Mouse (Mus musculus) limb, embryonic 12.5 days (tissue): ENCODE results near the gene Trim67. TPM values are rescaled to one million over a fixed set of nuclear protein-coding genes. Genes with fewer than 3 reads are reported as not detected.

ENCODE experiments used
- ATAC-seq: fragments of 200-750 bp; cut with Nextera tagmentation; 2 replicates; pipeline ENCODE4 v1.8.0; 2017; ENCODE audit warnings: low read depth, moderate TSS enrichment; ENCODE audit not compliant: insufficient number of reproducible peaks, insufficient read depth, low FRiP score, low TSS enrichment
- H3K27ac ChIP-seq: fragments of 300-500 bp; sonication (generic); 2 replicates; pipeline ENCODE4 v1.5.1; 2016; ENCODE audit warnings: mild to moderate bottlenecking, moderate library complexity
- H3K27me3 ChIP-seq: fragments of 300-500 bp; sonication (generic); 2 replicates; pipeline ENCODE4 v1.6.1; 2016; ENCODE audit warnings: mild to moderate bottlenecking, moderate library complexity
- H3K36me3 ChIP-seq: fragments of 300-500 bp; sonication (generic); 2 replicates; pipeline ENCODE4 v1.6.1; 2016; ENCODE audit warnings: mild to moderate bottlenecking, moderate library complexity
- H3K4me1 ChIP-seq: fragments of 300-500 bp; sonication (generic); replicated peaks from 2 replicates; pipeline ENCODE4 v1.6.1; 2016
- H3K4me2 ChIP-seq: fragments of 300-500 bp; sonication (generic); 2 replicates; pipeline ENCODE4 v1.6.1; 2016; ENCODE audit warnings: mild to moderate bottlenecking, moderate library complexity
- H3K4me3 ChIP-seq: fragments of 300-500 bp; sonication (generic); replicated peaks from 2 replicates; pipeline ENCODE4 v1.5.1; 2016; ENCODE audit warnings: mild to moderate bottlenecking
- H3K9ac ChIP-seq: fragments of 300-500 bp; sonication (generic); replicated peaks from 2 replicates; pipeline ENCODE4 v1.6.1; 2016; ENCODE audit warnings: mild to moderate bottlenecking, moderate library complexity
- H3K9me3 ChIP-seq: fragments of 300-500 bp; sonication (generic); 2 replicates; pipeline ENCODE4 v1.6.1; 2016; ENCODE audit warnings: mild to moderate bottlenecking, moderate library complexity
- WGBS: fragments of 180-500 bp; shearing (Covaris S2); methylation state at CpG from one replicate; pipeline ENCODE4 v1.1.7; 2016; 5-methylcytosine and 5-hydroxymethylcytosine counted together
- polyA plus RNA-seq: library from polyadenylated mRNA; unstranded; fragments of >200 nt; fragmentation: Nextera tagmentation; extraction: Ambion mirVana; gene quantifications from 2 replicates; pipeline ENCODE4 v1.2.1, GENCODE M21; 2016

The Trim67 gene
- polyA plus RNA-seq, 1 experiment from 2014 or later, result 0.05 TPM

- Histone ChIP-seq H3K27ac (no peak overlapping the region), H3K9ac (no peak overlapping the region), H3K27me3 (no peaks in the 10 kb centered on the region), H3K4me3 (no peak overlapping the region), H3K4me1 (no peaks in the 10 kb centered on the region), H3K9me3 (no peaks in the 10 kb centered on the region), H3K36me3 (no peaks in the 10 kb centered on the region), H3K4me2 (no peak overlapping the region)
- 55% methylated on average over 7 of the region's 7 CpGs for WGBS
- ATAC-seq, result no peak
Measured at GRCm38 (mm10) chr8:124763061-124763460, 29.8 kb upstream of the Trim67 start.

GRCm38 (mm10) chr8:124772389-124772788, 20.5 kb upstream of the Trim67 start:
- Histone ChIP-seq H3K36me3 (no peaks in the 10 kb centered on the region), H3K27ac (no peak overlapping the region), H3K9ac (no peak overlapping the region), H3K4me1 (no peaks in the 10 kb centered on the region), H3K4me2 (no peak overlapping the region), H3K27me3 (peaks cover 29% of the 10 kb centered on the region), H3K4me3 (no peak overlapping the region), H3K9me3 (0 out of 2 replicates have a peak, but pooled peaks cover 2% of the 10 kb centered on the region)
- no peak for ATAC-seq
- 62% methylated on average over 2 of the region's 2 CpGs for WGBS

- Histone ChIP-seq H3K36me3 (no peaks in the 10 kb centered on the region), H3K4me1 (no peaks in the 10 kb centered on the region), H3K9me3 (no peaks in the 10 kb centered on the region), H3K27me3 (peaks cover 44% of the 10 kb centered on the region), H3K27ac (no peak overlapping the region), H3K9ac (no peak overlapping the region), H3K4me3 (no peak overlapping the region), H3K4me2 (peak overlapping the region; percentile 37; the same call in 1 of the 2 replicates)
- WGBS, result 14% methylated on average over 16 of the region's 16 CpGs
- ATAC-seq, result no peak
Measured at GRCm38 (mm10) chr8:124775695-124776094, 17.2 kb upstream of the Trim67 start.

GRCm38 (mm10) chr8:124780236-124780635, 12.7 kb upstream of the Trim67 start:
- no peak overlapping the region for H3K27ac ChIP-seq
- no peaks in the 10 kb centered on the region for H3K9me3 ChIP-seq
- H3K27me3 ChIP-seq, result peaks cover 42% of the 10 kb centered on the region
- H3K36me3 ChIP-seq, result no peaks in the 10 kb centered on the region
- ATAC-seq, result no peak
- no peak overlapping the region for H3K4me3 ChIP-seq
- no peak overlapping the region for H3K9ac ChIP-seq
- no peaks in the 10 kb centered on the region for H3K4me1 ChIP-seq
- H3K4me2 ChIP-seq, result no peak overlapping the region
- 22% methylated on average over 7 of the region's 7 CpGs for WGBS

- Histone ChIP-seq H3K4me3 (no peak overlapping the region), H3K36me3 (no peaks in the 10 kb centered on the region), H3K27me3 (peaks cover 40% of the 10 kb centered on the region), H3K9me3 (no peaks in the 10 kb centered on the region), H3K4me2 (no peak overlapping the region), H3K4me1 (no peaks in the 10 kb centered on the region), H3K27ac (no peak overlapping the region), H3K9ac (no peak overlapping the region)
- 68% methylated on average over 3 of the region's 3 CpGs for WGBS
- no peak for ATAC-seq
Measured at GRCm38 (mm10) chr8:124782431-124782830, 10.5 kb upstream of the Trim67 start.

- Histone ChIP-seq H3K4me3 (no peak overlapping the region), H3K27ac (no peak overlapping the region), H3K4me1 (no peaks in the 10 kb centered on the region), H3K9ac (no peak overlapping the region), H3K36me3 (no peaks in the 10 kb centered on the region), H3K4me2 (no peak overlapping the region), H3K27me3 (peaks cover 39% of the 10 kb centered on the region), H3K9me3 (no peaks in the 10 kb centered on the region)
- no peak for ATAC-seq
- WGBS, result 92% methylated on average over 15 of the region's 15 CpGs
Measured at GRCm38 (mm10) chr8:124783228-124783627, 9.7 kb upstream of the Trim67 start.

GRCm38 (mm10) chr8:124784613-124785012, 8.3 kb upstream of the Trim67 start:
- Histone ChIP-seq H3K9me3 (no peaks in the 10 kb centered on the region), H3K36me3 (no peaks in the 10 kb centered on the region), H3K4me3 (no peak overlapping the region), H3K9ac (no peak overlapping the region), H3K4me2 (no peak overlapping the region), H3K27me3 (peaks cover 37% of the 10 kb centered on the region), H3K27ac (no peak overlapping the region), H3K4me1 (no peaks in the 10 kb centered on the region)
- ATAC-seq, result no peak
- 90% methylated on average over 13 of the region's 13 CpGs for WGBS

- Histone ChIP-seq H3K9ac (no peak overlapping the region), H3K27me3 (peaks cover 79% of the 10 kb centered on the region), H3K36me3 (no peaks in the 10 kb centered on the region), H3K4me1 (peaks cover 26% of the 10 kb centered on the region), H3K4me3 (no peak overlapping the region), H3K9me3 (no peaks in the 10 kb centered on the region), H3K4me2 (no peak overlapping the region), H3K27ac (no peak overlapping the region)
- WGBS, result 78% methylated on average over 4 of the region's 4 CpGs
- ATAC-seq, result no peak
Measured at GRCm38 (mm10) chr8:124790676-124791075, 2.2 kb upstream of the Trim67 start.

- peak overlapping the region; percentile 67 for H3K4me3 ChIP-seq
- H3K9me3 ChIP-seq, result no peaks in the 10 kb centered on the region
- peak overlapping the region; percentile 13; the same call in 1 of the 2 replicates for H3K9ac ChIP-seq
- H3K27me3 ChIP-seq, result peaks cover 81% of the 10 kb centered on the region
- H3K27ac ChIP-seq, result no peak overlapping the region
- H3K36me3 ChIP-seq, result no peaks in the 10 kb centered on the region
- H3K4me2 ChIP-seq, result peak overlapping the region; percentile 100
- ATAC-seq, result no peak
- 45% methylated on average over 4 of the region's 4 CpGs for WGBS
- H3K4me1 ChIP-seq, result peaks cover 26% of the 10 kb centered on the region
Measured at GRCm38 (mm10) chr8:124791751-124792150, 1.1 kb upstream of the Trim67 start.

- 2% methylated on average over 32 of the region's 32 CpGs for WGBS
- Histone ChIP-seq H3K27me3 (peaks cover 82% of the 10 kb centered on the region), H3K4me2 (peak overlapping the region; percentile 100), H3K27ac (no peak overlapping the region), H3K4me3 (peak overlapping the region; percentile 67), H3K36me3 (no peaks in the 10 kb centered on the region), H3K9ac (peak overlapping the region; percentile 13; the same call in 1 of the 2 replicates), H3K4me1 (peaks cover 26% of the 10 kb centered on the region), H3K9me3 (no peaks in the 10 kb centered on the region)
- ATAC-seq, result no peak
Measured at GRCm38 (mm10) chr8:124792186-124792585, 706 bp upstream of the Trim67 start.

- Histone ChIP-seq H3K4me3 (peak overlapping the region; percentile 67), H3K9ac (0 out of 2 replicates have a peak overlapping the region, but pooled peaks have one; percentile 18), H3K27ac (no peak overlapping the region), H3K9me3 (no peaks in the 10 kb centered on the region), H3K4me2 (peak overlapping the region; percentile 100), H3K27me3 (peaks cover 84% of the 10 kb centered on the region), H3K4me1 (peaks cover 26% of the 10 kb centered on the region), H3K36me3 (no peaks in the 10 kb centered on the region)
- ATAC-seq, result peak; percentile 72
- WGBS, result under 1% methylated on average over 46 of the region's 51 CpGs
Measured at GRCm38 (mm10) chr8:124793172-124793651, 320 bp downstream of the Trim67 start.
